Mouse (Mus musculus) G1E (cell line): ENCODE measurements around the gene Tinf2.

Source experiments
- CTCF ChIP-seq: IDR thresholded peaks from 2 replicates; pipeline ENCODE4 v1.5.1; 2012; ENCODE audit warnings: low read depth, low read length, inconsistent platforms, mixed read lengths
- GATA1 ChIP-seq: IDR thresholded peaks from 2 replicates; pipeline ENCODE4 v1.6.1; 2012; ENCODE audit warnings: borderline replicate concordance, low read length, inconsistent platforms, mixed read lengths
- POLR2AphosphoS5 ChIP-seq: IDR thresholded peaks from 2 replicates; pipeline ENCODE4 v1.6.1; 2012; ENCODE audit warnings: low read depth, low read length, inconsistent platforms; ENCODE audit not compliant: insufficient replicate concordance
- TAL1 ChIP-seq: conservative IDR thresholded peaks from 2 replicates; pipeline ENCODE4 v1.6.1; 2012; ENCODE audit warnings: low read depth, low read length, inconsistent platforms, mixed read lengths

- TF ChIP-seq CTCF (no peak), GATA1 (no peak), TAL1 (no peak), POLR2AphosphoS5 (no peak)
Measured at GRCm38 (mm10) chr14:55672741-55673060, 8.9 kb downstream of the Tinf2 start.
